Mouse (Mus musculus) C2C12 (cell line): ENCODE data around the gene Insyn1.

Source experiments
- CEBPB ChIP-seq: IDR thresholded peaks from one replicate; pipeline ENCODE4 v1.6.1; 2011; ENCODE audit warnings: low read depth, mild to moderate bottlenecking, control low read depth, moderate library complexity
- CTCF ChIP-seq: IDR thresholded peaks from one replicate; pipeline ENCODE4 v1.5.1; 2011; ENCODE audit not compliant: control insufficient read depth, insufficient read depth, insufficient read length
- FOSL1 ChIP-seq: IDR thresholded peaks from one replicate; pipeline ENCODE4 v1.8.0; 2011; ENCODE audit warnings: mild to moderate bottlenecking, low read length; ENCODE audit not compliant: poor library complexity, insufficient read depth, severe bottlenecking
- MAX ChIP-seq: IDR thresholded peaks from one replicate; pipeline ENCODE4 v1.6.1; 2011; ENCODE audit warnings: mild to moderate bottlenecking, control low read depth
- MYOD1 ChIP-seq: IDR thresholded peaks from one replicate; pipeline ENCODE4 v1.6.1; 2011; ENCODE audit warnings: low read depth; ENCODE audit not compliant: control insufficient read depth, insufficient read length
- MYOG ChIP-seq: IDR thresholded peaks from one replicate; pipeline ENCODE4 v1.6.1; 2011; ENCODE audit not compliant: control insufficient read depth, insufficient read length; ENCODE audit errors: extremely low read depth
- USF1 ChIP-seq: IDR thresholded peaks from one replicate; pipeline ENCODE4 v1.6.1; 2011; ENCODE audit warnings: low read depth, mild to moderate bottlenecking, control low read depth, moderate library complexity

GRCm38 (mm10) chr9:58533322-58533721 lies 44.9 kb downstream of the Insyn1 start:
- TF ChIP-seq USF1, result no peak
- no peak for TF ChIP-seq CTCF
- TF ChIP-seq MAX, result no peak
- no peak for TF ChIP-seq FOSL1
- TF ChIP-seq CEBPB, result no peak
- no peak for TF ChIP-seq MYOD1
- no peak for TF ChIP-seq MYOG
